Mouse (Mus musculus): ENCODE data around the gene Kirrel3. TPM values are rescaled to one million over a fixed set of nuclear protein-coding genes. Genes with fewer than 3 reads are reported as not detected.
A peak's percentile ranks its signal among the peaks of the same experiment; 100 is the strongest.

Gene Kirrel3
- total RNA-seq, 2 experiments from 2014 or later, result not detected

GRCm38 (mm10) chr9:34877186-34877585, 391.5 kb downstream of the Kirrel3 start:
- no peak for ATAC-seq (replicated peaks; ENCODE audit: poor library complexity)

- ATAC-seq (replicated peaks; ENCODE audit: poor library complexity), result no peak
Observed at GRCm38 (mm10) chr9:34877799-34878198, 392.1 kb downstream of the Kirrel3 start.

GRCm38 (mm10) chr9:34881750-34882149, 396.1 kb downstream of the Kirrel3 start:
- ATAC-seq (replicated peaks; ENCODE audit: poor library complexity), result no peak

GRCm38 (mm10) chr9:34882211-34882610, 396.5 kb downstream of the Kirrel3 start:
- no peak for ATAC-seq (replicated peaks; ENCODE audit: poor library complexity)

- no peak for ATAC-seq (replicated peaks; ENCODE audit: poor library complexity)
Observed at GRCm38 (mm10) chr9:34883122-34883521, 397.4 kb downstream of the Kirrel3 start.

- ATAC-seq (replicated peaks; ENCODE audit: poor library complexity), result no peak
Observed at GRCm38 (mm10) chr9:34884325-34884724, 398.6 kb downstream of the Kirrel3 start.

GRCm38 (mm10) chr9:34884942-34885341, 399.2 kb downstream of the Kirrel3 start:
- ATAC-seq (replicated peaks; ENCODE audit: poor library complexity), result no peak

GRCm38 (mm10) chr9:34886746-34887145, 401.1 kb downstream of the Kirrel3 start:
- ATAC-seq (replicated peaks; ENCODE audit: poor library complexity), result no peak

GRCm38 (mm10) chr9:34887196-34887595, 401.5 kb downstream of the Kirrel3 start:
- no peak for ATAC-seq (replicated peaks; ENCODE audit: poor library complexity)

GRCm38 (mm10) chr9:34888298-34888697, 402.6 kb downstream of the Kirrel3 start:
- ATAC-seq (replicated peaks; ENCODE audit: poor library complexity), result no peak

GRCm38 (mm10) chr9:34901216-34901615, 415.5 kb downstream of the Kirrel3 start:
- ATAC-seq (replicated peaks; ENCODE audit: poor library complexity), result no peak

GRCm38 (mm10) chr9:34901888-34902287, 416.2 kb downstream of the Kirrel3 start:
- ATAC-seq (replicated peaks; ENCODE audit: poor library complexity), result no peak

- ATAC-seq (replicated peaks; ENCODE audit: poor library complexity), result no peak
Observed at GRCm38 (mm10) chr9:34905164-34905563, 419.5 kb downstream of the Kirrel3 start.

GRCm38 (mm10) chr9:34908040-34908439, 422.3 kb downstream of the Kirrel3 start:
- no peak for ATAC-seq (replicated peaks; ENCODE audit: poor library complexity)

- ATAC-seq (replicated peaks; ENCODE audit: poor library complexity), result no peak
Observed at GRCm38 (mm10) chr9:34911838-34912237, 426.1 kb downstream of the Kirrel3 start.

- ATAC-seq (replicated peaks; ENCODE audit: poor library complexity), result no peak
Observed at GRCm38 (mm10) chr9:34912273-34912972, 426.7 kb downstream of the Kirrel3 start.

- peak; percentile 50; the same call in 1 of the 2 replicates for ATAC-seq (replicated peaks; ENCODE audit: poor library complexity)
Observed at GRCm38 (mm10) chr9:34912996-34913395, 427.3 kb downstream of the Kirrel3 start.

GRCm38 (mm10) chr9:34918976-34919375, 433.3 kb downstream of the Kirrel3 start:
- no peak for ATAC-seq (replicated peaks; ENCODE audit: poor library complexity)

- ATAC-seq (replicated peaks; ENCODE audit: poor library complexity), result no peak
Observed at GRCm38 (mm10) chr9:34920116-34920515, 434.4 kb downstream of the Kirrel3 start.

GRCm38 (mm10) chr9:34921941-34922340, 436.2 kb downstream of the Kirrel3 start:
- no peak for ATAC-seq (replicated peaks; ENCODE audit: poor library complexity)

GRCm38 (mm10) chr9:34922716-34923115, 437.0 kb downstream of the Kirrel3 start:
- no peak for ATAC-seq (replicated peaks; ENCODE audit: poor library complexity)

GRCm38 (mm10) chr9:34923134-34923931, 437.6 kb downstream of the Kirrel3 start:
- ATAC-seq (replicated peaks; ENCODE audit: poor library complexity), result no peak
